Mouse (Mus musculus) heart, embryonic 14.5 days (tissue): ENCODE data around the gene Arhgap31. TPM values are rescaled to one million over a fixed set of nuclear protein-coding genes. Genes with fewer than 3 reads are reported as not detected.

Experiments used
- ATAC-seq: fragments of 200-750 bp; cut with Nextera tagmentation; 2 replicates; pipeline ENCODE4 v1.8.0; 2017; ENCODE audit warnings: low read depth, moderate TSS enrichment; ENCODE audit not compliant: insufficient number of reproducible peaks, insufficient read depth, low FRiP score
- H3K27ac ChIP-seq, 2 experiments: fragments of 200-500 bp in 1 of 2; fragments of 300-500 bp in 1 of 2; sonication (generic) in 1 of 2; replicated peaks in 1 of 2; 2 replicates each; pipeline ENCODE4 v1.5.1; 2012 to 2014; ENCODE audit warnings: low read depth in 2 of 2, low read length in 2 of 2, control low read depth in 1 of 2, mild to moderate bottlenecking in 1 of 2, mixed read lengths in 1 of 2; ENCODE audit not compliant: control insufficient read depth in 1 of 2, insufficient read depth in 1 of 2
- H3K27me3 ChIP-seq: fragments of 300-500 bp; sonication (generic); 2 replicates; pipeline ENCODE4 v1.6.1; 2014; ENCODE audit warnings: mild to moderate bottlenecking, low read length, control low read depth; ENCODE audit not compliant: control insufficient read depth, insufficient read depth
- H3K36me3 ChIP-seq: fragments of 300-500 bp; sonication (generic); 2 replicates; pipeline ENCODE4 v1.6.1; 2014; ENCODE audit warnings: mild to moderate bottlenecking, control low read depth, low read length, mixed read lengths; ENCODE audit not compliant: control insufficient read depth, insufficient read depth
- H3K4me1 ChIP-seq, 2 experiments: fragments of 200-500 bp in 1 of 2; fragments of 300-500 bp in 1 of 2; sonication (generic) in 1 of 2; 2 replicates each; pipeline ENCODE4 v1.6.1; 2012 to 2014; ENCODE audit warnings: low read length in 2 of 2, control low read depth in 1 of 2, mixed read lengths in 1 of 2; ENCODE audit not compliant: control insufficient read depth in 2 of 2, insufficient read depth in 2 of 2
- H3K4me2 ChIP-seq: fragments of 300-500 bp; sonication (generic); 2 replicates; pipeline ENCODE4 v1.6.1; 2014; ENCODE audit warnings: mild to moderate bottlenecking, low read length
- H3K4me3 ChIP-seq, 2 experiments: fragments of 200-500 bp in 1 of 2; fragments of 300-500 bp in 1 of 2; sonication (generic) in 1 of 2; 2 replicates each; pipeline ENCODE4 v1.5.1; 2012 to 2014; ENCODE audit warnings: low read length in 2 of 2, mild to moderate bottlenecking in 2 of 2, control low read depth in 1 of 2, low read depth in 1 of 2, moderate library complexity in 1 of 2; ENCODE audit not compliant: control insufficient read depth in 1 of 2, insufficient read depth in 1 of 2
- H3K9ac ChIP-seq: fragments of 300-500 bp; sonication (generic); 2 replicates; pipeline ENCODE4 v1.6.1; 2014; ENCODE audit warnings: mild to moderate bottlenecking, low read length
- H3K9me3 ChIP-seq: fragments of 300-500 bp; sonication (generic); 2 replicates; pipeline ENCODE4 v1.6.1; 2016; ENCODE audit warnings: low read length, control low read depth; ENCODE audit not compliant: control insufficient read depth
- WGBS: fragments of 180-500 bp; shearing (Covaris S2); extraction: QIAGEN DNeasy Blood & Tissue Kit; methylation state at CpG from one replicate; pipeline ENCODE4 v1.1.7; 2014; 5-methylcytosine and 5-hydroxymethylcytosine counted together
- polyA plus RNA-seq: library from polyadenylated mRNA; unstranded; fragments of >200 nt; fragmentation: Nextera tagmentation; extraction: Ambion mirVana; gene quantifications from 2 replicates; pipeline ENCODE4 v1.2.1, GENCODE M21; 2014

Gene Arhgap31
- polyA plus RNA-seq, 1 experiment from 2014 or later: 51.3 TPM

DNA sequence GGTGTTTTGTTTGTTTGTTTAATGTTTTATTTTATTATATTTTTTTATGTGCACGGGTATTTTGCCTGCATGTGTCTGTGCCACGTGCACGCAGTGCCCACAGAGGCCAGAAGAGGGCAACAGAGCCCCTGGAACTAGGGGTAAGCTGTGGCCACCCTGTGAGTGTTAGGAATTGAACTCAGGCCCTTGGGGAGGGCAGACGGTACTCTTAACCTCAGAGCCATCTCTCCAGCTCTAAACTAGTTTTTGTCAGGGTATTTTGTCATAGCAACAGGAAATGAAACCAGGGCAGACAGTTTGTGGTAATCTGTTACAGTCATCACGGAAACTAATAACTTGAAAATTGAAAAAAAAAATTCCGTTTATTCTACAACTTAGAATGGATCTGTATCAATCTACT lies 80.9 kb downstream of the Arhgap31 start:
- Histone ChIP-seq H3K4me3 (no peak overlapping the region), H3K27ac (no peak overlapping the region), H3K27me3 (no peaks in the 10 kb centered on the region), H3K4me2 (no peak overlapping the region), H3K36me3 (peaks cover 62% of the 10 kb centered on the region), H3K4me1 (peaks cover 25 to 39% of the 10 kb centered on the region in 2 experiments), H3K9ac (no peak overlapping the region), H3K9me3 (no peaks in the 10 kb centered on the region)
- no peak for ATAC-seq
- 56% methylated on average over 6 of the region's 6 CpGs for WGBS

DNA sequence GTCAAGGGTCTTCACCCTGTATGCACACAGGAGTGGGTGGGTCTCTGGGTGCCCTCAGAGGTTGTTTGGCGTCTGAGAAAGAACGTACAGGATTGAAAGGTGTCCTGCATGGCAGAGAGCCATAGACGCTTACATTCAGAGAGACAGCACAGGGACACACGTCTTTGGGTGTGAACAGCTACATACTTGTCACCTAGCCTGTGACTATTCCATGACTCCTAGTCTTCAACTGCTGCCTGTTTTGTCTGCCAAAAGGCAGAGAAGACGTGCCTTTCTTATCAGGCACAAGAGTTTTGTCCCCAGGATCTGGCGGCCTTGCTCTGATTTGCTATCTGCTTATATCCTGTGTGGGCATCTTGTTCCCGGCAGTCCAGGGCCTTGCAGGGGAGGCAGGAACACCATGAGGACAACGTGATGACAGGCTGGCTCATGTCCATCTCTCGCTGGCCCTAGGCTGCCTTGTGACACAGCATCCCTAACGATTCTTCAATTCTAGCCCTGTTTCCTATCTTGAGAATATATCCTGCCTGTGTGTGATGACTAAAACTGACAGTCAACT lies 87.2 kb downstream of the Arhgap31 start:
- peak; percentile 67 for ATAC-seq
- Histone ChIP-seq H3K9ac (no peak overlapping the region), H3K36me3 (peaks cover 56% of the 10 kb centered on the region), H3K4me1 (peaks cover 53 to 88% of the 10 kb centered on the region in 2 experiments), H3K4me3 (no peak overlapping the region), H3K27ac (peak overlapping the region; percentile 81 to 93), H3K9me3 (no peaks in the 10 kb centered on the region), H3K27me3 (no peaks in the 10 kb centered on the region), H3K4me2 (peak overlapping the region; percentile 19; the same call in 1 of the 2 replicates)
- 7% methylated on average over 10 of the region's 10 CpGs for WGBS

GRCm38 (mm10) chr16:38625411-38625810 lies 87.7 kb downstream of the Arhgap31 start:
- no peak for ATAC-seq
- no peak overlapping the region for H3K9ac ChIP-seq
- no peaks in the 10 kb centered on the region for H3K27me3 ChIP-seq
- peak overlapping the region; percentile 19; the same call in 1 of the 2 replicates for H3K4me2 ChIP-seq
- H3K36me3 ChIP-seq: peaks cover 58% of the 10 kb centered on the region
- peaks cover 55 to 88% of the 10 kb centered on the region in 2 experiments for H3K4me1 ChIP-seq
- H3K9me3 ChIP-seq: no peaks in the 10 kb centered on the region
- WGBS: 46% methylated on average over 7 of the region's 7 CpGs
- H3K27ac ChIP-seq: peak overlapping the region; percentile 81 to 93
- H3K4me3 ChIP-seq: no peak overlapping the region

- H3K36me3 ChIP-seq: peaks cover 67% of the 10 kb centered on the region
- H3K27ac ChIP-seq: peak overlapping the region; percentile 82 to 93
- H3K4me3 ChIP-seq: no peak overlapping the region
- WGBS: 28% methylated on average over 11 of the region's 11 CpGs
- H3K9ac ChIP-seq: no peak overlapping the region
- peak overlapping the region; percentile 31 for H3K4me2 ChIP-seq
- ATAC-seq: 0 out of 2 replicates have a peak, but pooled peaks have one; percentile 24
- peaks cover 47 to 77% of the 10 kb centered on the region in 2 experiments for H3K4me1 ChIP-seq
- no peaks in the 10 kb centered on the region for H3K9me3 ChIP-seq
- H3K27me3 ChIP-seq: no peaks in the 10 kb centered on the region
Measured at GRCm38 (mm10) chr16:38624303-38624702, 88.8 kb downstream of the Arhgap31 start.

DNA sequence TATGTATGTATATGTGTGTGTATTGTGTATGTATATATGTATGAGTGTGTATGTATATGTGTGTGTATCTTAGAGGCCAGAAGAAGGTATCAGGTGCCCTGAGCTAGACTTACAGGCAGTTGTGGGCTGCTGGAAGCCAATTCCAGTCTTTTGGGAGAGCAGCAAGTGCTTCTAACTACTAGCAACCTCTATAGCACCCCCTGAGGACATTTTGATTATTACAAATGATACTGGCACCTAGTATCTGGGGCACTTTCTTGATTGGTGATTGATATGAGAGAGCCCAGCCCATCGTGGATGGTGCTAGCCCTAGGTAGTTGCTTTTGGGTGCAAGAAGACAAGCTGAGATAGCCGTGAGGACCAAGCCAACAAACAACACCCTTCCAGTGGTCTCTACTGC lies 90.8 kb downstream of the Arhgap31 start:
- peak overlapping the region; percentile 23 to 93; a peak in 2 of 4 replicates for H3K27ac ChIP-seq
- peaks cover 35 to 60% of the 10 kb centered on the region in 2 experiments for H3K4me1 ChIP-seq
- no peak overlapping the region for H3K4me3 ChIP-seq
- no peak for ATAC-seq
- 53% methylated on average over 2 of the region's 2 CpGs for whole genome bisulfite sequencing
- no peak overlapping the region for H3K4me2 ChIP-seq
- H3K9ac ChIP-seq: no peak overlapping the region
- no peaks in the 10 kb centered on the region for H3K9me3 ChIP-seq
- peaks cover 81% of the 10 kb centered on the region for H3K36me3 ChIP-seq
- H3K27me3 ChIP-seq: no peaks in the 10 kb centered on the region

- Histone ChIP-seq H3K4me3 (no peak overlapping the region), H3K4me1 (peaks cover 29 to 46% of the 10 kb centered on the region in 2 experiments), H3K9ac (no peak overlapping the region), H3K36me3 (peaks cover 96% of the 10 kb centered on the region), H3K27me3 (no peaks in the 10 kb centered on the region), H3K4me2 (no peak overlapping the region), H3K9me3 (no peaks in the 10 kb centered on the region), H3K27ac (peak overlapping the region; percentile 20 to 33)
- ATAC-seq: no peak
- 53% methylated on average over 16 of the region's 16 CpGs for WGBS
Measured at GRCm38 (mm10) chr16:38620696-38621450, 92.2 kb downstream of the Arhgap31 start.

GRCm38 (mm10) chr16:38619054-38619453 lies 94.0 kb downstream of the Arhgap31 start:
- WGBS: 26% methylated on average over 6 of the region's 6 CpGs
- H3K4me3 ChIP-seq: no peak overlapping the region
- H3K27me3 ChIP-seq: no peaks in the 10 kb centered on the region
- H3K4me2 ChIP-seq: no peak overlapping the region
- H3K9me3 ChIP-seq: no peaks in the 10 kb centered on the region
- no peak overlapping the region for H3K9ac ChIP-seq
- no peak for ATAC-seq
- H3K27ac ChIP-seq: no peak overlapping the region
- H3K36me3 ChIP-seq: peaks cover 88% of the 10 kb centered on the region
- H3K4me1 ChIP-seq: peaks cover 17 to 28% of the 10 kb centered on the region in 2 experiments
